Mouse (Mus musculus): ENCODE measurements around the gene Ugt1a6a. TPM values are rescaled to one million over a fixed set of nuclear protein-coding genes. Genes with fewer than 3 reads are reported as not detected.
A peak's percentile ranks its signal among the peaks of the same experiment; 100 is the strongest.

Gene Ugt1a6a
- polyA plus RNA-seq, 1 experiment from 2014 or later = 1.1 TPM

DNA sequence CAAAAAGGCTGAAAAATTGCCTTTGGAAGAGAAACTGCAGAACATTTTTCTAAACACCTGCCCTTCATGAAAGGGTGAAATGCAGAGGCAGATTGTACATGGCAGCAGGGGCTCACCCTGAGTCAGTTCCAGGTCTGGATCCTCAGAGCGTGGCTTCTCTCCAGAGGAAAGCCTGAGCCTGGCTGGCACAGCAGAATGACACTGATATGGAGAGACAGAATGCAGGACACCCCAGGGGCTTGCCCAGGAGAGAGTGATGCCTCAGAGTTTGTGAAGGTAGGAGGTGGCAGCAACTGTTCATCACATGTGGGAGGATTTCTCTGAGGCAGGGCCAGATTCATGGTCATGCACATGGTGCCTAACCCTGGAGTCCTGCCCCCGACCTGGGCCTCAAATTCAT is 65.4 kb downstream of the Ugt1a6a start:
- 68% methylated on average over 2 of the region's 2 CpGs for WGBS
- no peak overlapping the region for H3K4me2 ChIP-seq
- no peaks in the 10 kb centered on the region for H3K4me1 ChIP-seq
- H3K36me3 ChIP-seq (ENCODE audit: poor library complexity, severe bottlenecking) = no peaks in the 10 kb centered on the region
- no peak overlapping the region for H3K27ac ChIP-seq
- H3K4me3 ChIP-seq = no peak overlapping the region
- ATAC-seq = no peak
- H3K9me3 ChIP-seq (replicated peaks) = peaks cover 5% of the 10 kb centered on the region; the same call in 1 of the 2 replicates
- H3K9ac ChIP-seq = no peak overlapping the region
- no peaks in the 10 kb centered on the region for H3K27me3 ChIP-seq

GRCm38 (mm10) chr1:88200456-88200855 is 65.8 kb downstream of the Ugt1a6a start, which contains the start of gene Ugt1a2:
TSS of gene Ugt1a2 (plus strand) at chr1:88200601.
- Histone ChIP-seq H3K4me3 (no peak within 1 kb of the TSS), H3K27me3 (no peaks in the 10 kb centered on the region), H3K4me2 (no peak within 1 kb of the TSS), H3K36me3 (ENCODE audit: poor library complexity, severe bottlenecking) (no peaks in the 10 kb centered on the region), H3K9ac (no peak within 1 kb of the TSS), H3K9me3 (replicated peaks) (peaks cover 5% of the 10 kb centered on the region; the same call in 1 of the 2 replicates), H3K4me1 (no peaks in the 10 kb centered on the region), H3K27ac (no peak within 1 kb of the TSS)
- ATAC-seq = no peak
- 89% methylated on average over 7 of the region's 7 CpGs for WGBS

DNA sequence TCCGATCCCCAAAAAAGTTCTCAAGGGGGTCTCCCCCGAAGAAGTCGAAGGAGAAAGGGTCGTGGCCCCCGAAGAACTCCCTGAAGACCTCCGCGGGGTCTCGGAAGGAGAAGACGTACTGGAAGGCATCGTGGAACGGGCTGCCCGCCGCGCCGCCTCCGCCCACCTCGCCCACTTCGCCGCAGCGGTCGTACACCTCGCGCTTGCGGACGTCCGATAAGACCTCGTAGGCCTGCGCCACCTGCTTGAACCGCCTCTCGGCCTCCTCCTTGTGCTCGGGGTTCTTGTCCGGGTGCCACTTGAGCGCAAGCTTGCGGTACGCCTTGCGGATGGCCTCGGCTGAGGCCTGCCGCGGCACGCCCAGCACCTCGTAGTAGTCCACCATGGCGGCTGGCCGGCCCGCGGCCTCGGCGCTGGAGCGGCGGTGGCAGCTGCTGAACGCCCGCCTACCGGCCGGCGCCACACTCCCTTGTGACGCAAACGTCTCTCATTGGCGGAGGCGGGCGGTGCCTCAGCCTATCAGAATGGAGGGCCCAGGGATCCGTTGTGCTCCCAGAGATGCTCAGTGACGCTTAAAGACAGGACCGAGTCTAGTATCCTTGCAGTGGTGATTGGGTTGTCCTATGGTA is 70.8 kb downstream of the Ugt1a6a start, which contains the start of gene Dnajb3:
Gene Dnajb3, minus strand, starts transcription at position 489 of the 629 bp plus-strand sequence.
- peaks cover 5% of the 10 kb centered on the region; the same call in 1 of the 2 replicates for H3K9me3 ChIP-seq (replicated peaks)
- peak within 1 kb of the TSS; percentile 50 for H3K4me3 ChIP-seq
- ATAC-seq = peak; percentile 100
- peak within 1 kb of the TSS; percentile 74 for H3K9ac ChIP-seq
- H3K27me3 ChIP-seq = no peaks in the 10 kb centered on the region
- no peak within 1 kb of the TSS; the same call in 1 of the 2 replicates for H3K27ac ChIP-seq
- no peaks in the 10 kb centered on the region for H3K36me3 ChIP-seq (ENCODE audit: poor library complexity, severe bottlenecking)
- peak within 1 kb of the TSS; percentile 70 for H3K4me2 ChIP-seq
- 5% methylated on average over 62 of the region's 62 CpGs for WGBS
- H3K4me1 ChIP-seq = no peaks in the 10 kb centered on the region

DNA sequence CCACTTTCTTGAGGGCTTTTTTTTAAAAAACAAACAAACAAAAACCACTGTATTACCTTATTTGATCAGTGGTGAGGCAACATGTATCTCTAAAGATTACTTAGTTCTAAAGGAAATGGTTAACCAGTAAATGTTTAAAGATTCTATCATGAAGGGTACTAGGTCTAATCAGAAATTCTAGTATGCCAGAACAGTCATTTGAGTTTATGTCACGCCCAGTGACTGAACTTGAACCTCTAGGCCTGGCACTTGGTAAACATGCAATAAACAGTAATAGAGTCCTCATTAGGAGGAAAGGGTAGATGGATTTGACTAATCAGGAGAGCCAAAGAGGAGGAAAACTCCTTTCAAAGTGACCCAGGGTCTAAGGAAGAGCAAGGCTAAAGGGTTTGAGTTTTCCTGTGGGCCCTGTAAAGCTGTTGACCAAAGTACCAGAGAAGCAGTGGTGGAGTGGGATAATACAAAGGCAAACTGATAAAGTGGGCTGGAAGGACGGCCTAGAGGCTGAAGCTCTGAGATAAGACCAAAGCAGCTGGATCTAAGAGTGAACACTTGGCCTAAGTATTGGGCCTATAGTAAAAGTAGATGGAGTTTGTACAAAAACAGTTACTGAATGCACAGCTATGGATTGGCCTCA is 72.4 kb downstream of the Ugt1a6a start:
- H3K4me1 ChIP-seq = no peaks in the 10 kb centered on the region
- no peaks in the 10 kb centered on the region for H3K27me3 ChIP-seq
- H3K9me3 ChIP-seq (replicated peaks) = peaks cover 13% of the 10 kb centered on the region
- WGBS = 91% methylated on average over 2 of the region's 2 CpGs
- no peak overlapping the region for H3K4me3 ChIP-seq
- no peak for ATAC-seq
- H3K4me2 ChIP-seq = no peak overlapping the region
- no peaks in the 10 kb centered on the region for H3K36me3 ChIP-seq (ENCODE audit: poor library complexity, severe bottlenecking)
- H3K27ac ChIP-seq = no peak overlapping the region
- no peak overlapping the region for H3K9ac ChIP-seq

DNA sequence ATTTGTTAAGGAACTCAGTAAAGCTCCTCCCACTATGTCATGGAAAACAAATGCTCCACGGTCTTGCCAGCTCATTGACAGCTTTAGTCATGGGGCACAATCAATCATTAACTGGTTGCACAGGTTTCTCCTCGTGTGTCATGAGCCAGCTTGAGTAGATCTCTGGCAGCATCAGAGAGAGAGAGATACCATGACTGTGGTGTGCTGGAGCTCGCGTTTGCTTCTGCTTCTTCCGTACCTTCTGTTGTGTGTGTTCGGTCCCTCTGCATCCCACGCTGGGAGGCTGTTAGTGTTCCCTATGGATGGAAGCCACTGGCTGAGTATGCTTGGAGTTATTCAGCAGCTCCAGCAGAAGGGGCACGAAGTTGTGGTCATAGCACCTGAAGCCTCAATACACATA is 77.2 kb downstream of the Ugt1a6a start, which contains the start of gene Ugt1a1:
Gene Ugt1a1, plus strand, starts transcription at position 148 of the 400 bp plus-strand sequence.
- Histone ChIP-seq H3K4me2 (no peak within 1 kb of the TSS), H3K27me3 (no peaks in the 10 kb centered on the region), H3K36me3 (ENCODE audit: poor library complexity, severe bottlenecking) (no peaks in the 10 kb centered on the region), H3K27ac (no peak within 1 kb of the TSS), H3K4me1 (no peaks in the 10 kb centered on the region), H3K9ac (no peak within 1 kb of the TSS), H3K9me3 (replicated peaks) (peaks cover 52% of the 10 kb centered on the region), H3K4me3 (no peak within 1 kb of the TSS)
- ATAC-seq = no peak
- 70% methylated on average over 8 of the region's 8 CpGs for WGBS

DNA sequence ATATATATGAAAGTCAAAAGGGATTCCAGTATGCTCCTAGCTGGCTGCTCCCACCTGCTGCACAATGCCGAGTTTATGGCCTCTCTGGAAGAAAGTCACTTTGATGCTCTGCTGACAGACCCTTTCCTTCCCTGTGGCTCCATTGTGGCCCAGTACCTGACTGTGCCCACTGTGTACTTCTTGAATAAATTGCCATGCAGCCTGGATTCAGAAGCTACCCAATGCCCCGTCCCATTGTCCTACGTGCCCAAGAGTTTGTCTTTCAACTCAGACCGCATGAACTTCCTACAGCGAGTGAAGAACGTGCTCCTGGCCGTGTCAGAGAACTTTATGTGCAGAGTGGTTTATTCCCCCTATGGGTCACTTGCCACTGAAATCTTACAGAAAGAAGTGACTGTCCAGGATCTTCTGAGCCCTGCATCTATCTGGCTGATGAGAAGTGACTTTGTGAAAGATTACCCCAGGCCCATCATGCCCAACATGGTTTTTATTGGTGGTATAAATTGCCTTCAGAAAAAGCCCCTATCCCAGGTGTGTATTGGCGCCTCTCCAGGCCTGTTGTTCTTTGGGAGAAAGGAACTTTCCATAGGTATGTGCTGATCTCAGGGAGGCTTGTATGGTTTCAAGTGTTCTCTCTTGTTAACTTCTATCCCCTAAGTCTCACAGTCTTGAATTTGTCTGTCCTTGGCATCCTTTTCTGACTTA is 77.9 kb downstream of the Ugt1a6a start:
- ATAC-seq = no peak
- Histone ChIP-seq H3K27ac (no peak overlapping the region), H3K4me1 (no peaks in the 10 kb centered on the region), H3K4me3 (no peak overlapping the region), H3K4me2 (no peak overlapping the region), H3K9ac (no peak overlapping the region), H3K36me3 (ENCODE audit: poor library complexity, severe bottlenecking) (no peaks in the 10 kb centered on the region), H3K9me3 (replicated peaks) (peaks cover 59% of the 10 kb centered on the region), H3K27me3 (no peaks in the 10 kb centered on the region)
- WGBS = 60% methylated on average over 8 of the region's 8 CpGs

DNA sequence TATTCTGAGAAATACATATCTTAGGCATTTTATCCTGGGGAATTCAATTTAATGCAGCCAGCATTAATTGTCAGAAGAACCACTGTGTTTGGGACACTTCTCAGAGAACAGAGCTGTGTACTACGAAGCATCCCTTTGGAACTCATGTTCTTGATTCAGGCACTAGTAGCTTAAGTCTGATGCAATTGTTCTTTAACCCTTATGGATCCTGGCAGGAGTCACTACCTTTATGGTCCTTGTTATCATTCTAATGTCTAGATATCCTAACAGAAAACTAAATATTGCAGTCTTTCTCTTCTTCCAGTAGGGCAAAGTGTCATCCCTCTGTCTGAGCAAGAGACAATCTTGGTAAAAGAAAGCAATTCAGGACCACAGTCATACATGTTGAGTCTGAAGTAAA is 78.5 kb downstream of the Ugt1a6a start:
- Histone ChIP-seq H3K4me1 (no peaks in the 10 kb centered on the region), H3K9ac (no peak overlapping the region), H3K36me3 (ENCODE audit: poor library complexity, severe bottlenecking) (no peaks in the 10 kb centered on the region), H3K4me2 (no peak overlapping the region), H3K4me3 (no peak overlapping the region), H3K9me3 (replicated peaks) (peaks cover 61% of the 10 kb centered on the region), H3K27me3 (no peaks in the 10 kb centered on the region), H3K27ac (no peak overlapping the region)
- WGBS = 77% methylated on average over 1 of the region's 1 CpGs
- no peak for ATAC-seq

GRCm38 (mm10) chr1:88213766-88214461 is 79.3 kb downstream of the Ugt1a6a start:
- H3K27me3 ChIP-seq = no peaks in the 10 kb centered on the region

DNA sequence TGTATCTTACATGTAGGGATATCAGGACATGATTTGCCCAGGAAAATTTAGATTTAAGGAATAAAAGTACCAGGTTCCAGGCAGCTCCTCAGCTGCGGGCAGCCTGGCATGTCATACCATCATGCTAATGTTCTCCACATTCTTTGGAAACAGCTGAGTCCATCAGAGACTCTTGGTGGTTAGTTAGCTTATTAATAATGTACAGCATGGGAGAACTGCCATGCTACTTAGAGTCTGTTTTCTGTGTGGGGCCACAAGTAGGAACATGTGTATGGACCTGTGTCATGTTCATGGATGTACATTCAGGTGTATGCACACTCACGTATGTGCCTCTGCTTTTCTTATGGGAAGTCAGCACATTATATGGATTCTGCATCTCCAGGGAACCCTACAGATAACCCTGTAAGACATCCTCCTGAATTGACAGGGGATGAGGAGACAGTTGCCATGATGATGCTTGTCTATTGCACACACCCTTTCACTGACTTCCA is 79.9 kb downstream of the Ugt1a6a start:
- no peak for ATAC-seq
- Histone ChIP-seq H3K4me2 (no peak overlapping the region), H3K9me3 (replicated peaks) (peaks cover 61% of the 10 kb centered on the region), H3K4me3 (no peak overlapping the region), H3K9ac (no peak overlapping the region), H3K27ac (no peak overlapping the region), H3K4me1 (no peaks in the 10 kb centered on the region), H3K36me3 (ENCODE audit: poor library complexity, severe bottlenecking) (no peaks in the 10 kb centered on the region), H3K27me3 (no peaks in the 10 kb centered on the region)
- 79% methylated on average over 2 of the region's 2 CpGs for WGBS

More at GRCm38 (mm10) chr1:88213766-88214461, 79.3 kb downstream of the Ugt1a6a start:
- H3K9ac ChIP-seq = no peak overlapping the region
- 83% methylated on average over 2 of the region's 2 CpGs for WGBS
- no peaks in the 10 kb centered on the region for H3K4me1 ChIP-seq
- H3K4me2 ChIP-seq = no peak overlapping the region
- ATAC-seq = no peak
- H3K27ac ChIP-seq = no peak overlapping the region
- no peaks in the 10 kb centered on the region for H3K36me3 ChIP-seq (ENCODE audit: poor library complexity, severe bottlenecking)
- H3K4me3 ChIP-seq = no peak overlapping the region
- H3K9me3 ChIP-seq (replicated peaks) = peaks cover 61% of the 10 kb centered on the region

GRCm38 (mm10) chr1:88215466-88216380 is 81.1 kb downstream of the Ugt1a6a start:
- H3K36me3 ChIP-seq (ENCODE audit: poor library complexity, severe bottlenecking) = no peaks in the 10 kb centered on the region
- no peak overlapping the region for H3K27ac ChIP-seq
- peaks cover 61% of the 10 kb centered on the region for H3K9me3 ChIP-seq (replicated peaks)
- H3K27me3 ChIP-seq = no peaks in the 10 kb centered on the region
- H3K4me2 ChIP-seq = no peak overlapping the region
- no peaks in the 10 kb centered on the region for H3K4me1 ChIP-seq
- H3K4me3 ChIP-seq = no peak overlapping the region
- no peak for ATAC-seq
- 71% methylated on average over 10 of the region's 10 CpGs for WGBS
- no peak overlapping the region for H3K9ac ChIP-seq

DNA sequence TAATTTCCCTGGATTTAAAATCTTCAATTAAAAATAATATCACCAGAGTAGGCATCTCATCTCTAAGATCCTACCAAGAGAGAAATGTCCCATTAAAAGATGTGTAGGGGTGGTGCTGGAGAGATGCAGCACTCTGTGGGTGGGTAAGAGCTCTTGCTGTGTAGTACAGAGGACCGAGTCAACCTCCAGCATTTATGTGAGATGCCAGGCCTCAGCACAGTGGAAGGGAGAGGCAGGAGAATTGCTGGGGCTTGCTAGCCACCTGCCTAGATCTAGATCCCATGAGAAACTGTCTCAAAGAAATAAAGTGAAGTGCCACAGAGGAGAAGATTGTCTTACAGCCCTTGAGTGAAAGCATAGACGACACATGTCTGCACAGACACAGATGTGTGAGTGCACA is 81.9 kb downstream of the Ugt1a6a start:
- H3K9ac ChIP-seq = no peak overlapping the region
- no peak overlapping the region for H3K4me2 ChIP-seq
- H3K4me3 ChIP-seq = no peak overlapping the region
- no peaks in the 10 kb centered on the region for H3K27me3 ChIP-seq
- WGBS = 67% methylated on average over 2 of the region's 2 CpGs
- H3K4me1 ChIP-seq = no peaks in the 10 kb centered on the region
- H3K27ac ChIP-seq = no peak overlapping the region
- no peaks in the 10 kb centered on the region for H3K36me3 ChIP-seq (ENCODE audit: poor library complexity, severe bottlenecking)
- no peak for ATAC-seq
- peaks cover 58% of the 10 kb centered on the region for H3K9me3 ChIP-seq (replicated peaks)
